Mouse (Mus musculus) ES-E14 (cell line): ENCODE results near the gene Smarcc1.

ENCODE experiments used
- CHD2 ChIP-seq: IDR thresholded peaks from 2 replicates; pipeline ENCODE4 v1.6.1; 2014; ENCODE audit warnings: mild to moderate bottlenecking, low read depth, low read length, inconsistent platforms
- HCFC1 ChIP-seq: IDR thresholded peaks from 2 replicates; pipeline ENCODE4 v1.6.1; 2012; ENCODE audit warnings: low read length, inconsistent platforms, borderline replicate concordance; ENCODE audit not compliant: insufficient read depth
- MAFK ChIP-seq: IDR thresholded peaks from 2 replicates; pipeline ENCODE4 v1.6.1; 2014; ENCODE audit warnings: mild to moderate bottlenecking, low read depth, low read length, inconsistent platforms; ENCODE audit not compliant: insufficient read depth
- ZC3H11A ChIP-seq: IDR thresholded peaks from 2 replicates; pipeline ENCODE4 v1.6.1; 2012; ENCODE audit warnings: low read depth, mild to moderate bottlenecking, inconsistent platforms, low read length, borderline replicate concordance
- ZNF384 ChIP-seq: IDR thresholded peaks from 2 replicates; pipeline ENCODE4 v1.6.1; 2012; ENCODE audit warnings: low read depth, low read length, inconsistent platforms

- no peak for TF ChIP-seq MAFK
- TF ChIP-seq ZC3H11A, result no peak
- TF ChIP-seq CHD2, result no peak
- TF ChIP-seq HCFC1, result no peak
- TF ChIP-seq ZNF384, result no peak
Observed at GRCm38 (mm10) chr9:110163071-110163470, 45.6 kb downstream of the Smarcc1 start.
